Mouse (Mus musculus) hindbrain, embryonic 16.5 days (tissue): ENCODE data around the gene Dapp1. TPM values are rescaled to one million over a fixed set of nuclear protein-coding genes. Genes with fewer than 3 reads are reported as not detected.

Experiments
- ATAC-seq: fragments of 200-750 bp; cut with Nextera tagmentation; 2 replicates; pipeline ENCODE4 v1.8.0; 2017; ENCODE audit warnings: moderate TSS enrichment, moderate library complexity
- H3K27ac ChIP-seq: fragments of 300-500 bp; sonication (generic); 2 replicates; pipeline ENCODE4 v1.5.1; 2014; ENCODE audit warnings: low read depth, mild to moderate bottlenecking, control low read depth, low read length, moderate library complexity
- H3K27me3 ChIP-seq: fragments of 300-500 bp; sonication (generic); replicated peaks from 2 replicates; pipeline ENCODE4 v1.6.1; 2014; ENCODE audit warnings: low read length; ENCODE audit not compliant: control insufficient read depth, insufficient read depth
- H3K36me3 ChIP-seq: fragments of 300-500 bp; sonication (generic); 2 replicates; pipeline ENCODE4 v1.6.1; 2014; ENCODE audit warnings: mild to moderate bottlenecking, low read length, moderate library complexity, mixed read lengths; ENCODE audit not compliant: control insufficient read depth, insufficient read depth
- H3K4me1 ChIP-seq: fragments of 300-500 bp; sonication (generic); 2 replicates; pipeline ENCODE4 v1.6.1; 2014; ENCODE audit warnings: low read depth, low read length; ENCODE audit not compliant: control insufficient read depth, insufficient read depth
- H3K4me2 ChIP-seq: fragments of 300-500 bp; sonication (generic); 2 replicates; pipeline ENCODE4 v1.6.1; 2014; ENCODE audit warnings: mild to moderate bottlenecking, low read length, control low read depth, moderate library complexity
- H3K4me3 ChIP-seq: fragments of 300-500 bp; sonication (generic); 2 replicates; pipeline ENCODE4 v1.5.1; 2014; ENCODE audit warnings: mild to moderate bottlenecking, low read length, control low read depth, moderate library complexity
- H3K9ac ChIP-seq: fragments of 300-500 bp; sonication (generic); 2 replicates; pipeline ENCODE4 v1.6.1; 2014; ENCODE audit warnings: low read depth, mild to moderate bottlenecking, control low read depth, low read length, moderate library complexity
- H3K9me3 ChIP-seq: fragments of 300-500 bp; sonication (generic); 2 replicates; pipeline ENCODE4 v1.6.1; 2014; ENCODE audit warnings: mild to moderate bottlenecking, low read length, moderate library complexity; ENCODE audit not compliant: control insufficient read depth
- WGBS: fragments of 180-500 bp; shearing (Covaris S2); extraction: QIAGEN DNeasy Blood & Tissue Kit; methylation state at CpG from one replicate; pipeline ENCODE4 v1.1.7; 2014; 5-methylcytosine and 5-hydroxymethylcytosine counted together
- polyA plus RNA-seq: library from polyadenylated mRNA; unstranded; fragments of >200 nt; fragmentation: Nextera tagmentation; extraction: Ambion mirVana; gene quantifications from 2 replicates; pipeline ENCODE4 v1.2.1, GENCODE M21; 2015

Gene Dapp1
- polyA plus RNA-seq, result 3.0 and 3.1 TPM in 2 replicates

- peak within 1 kb of the TSS; percentile 58 for H3K9ac ChIP-seq
- WGBS, result 19% methylated on average over 10 of the region's 10 CpGs
Measured at GRCm38 (mm10) chr3:137981382-137981750, at the start of gene Dapp1. Gene Dapp1, minus strand, starts transcription at chr3:137981545.

GRCm38 (mm10) chr3:138030563-138030962 lies 49.2 kb upstream of the Dapp1 start:
- Histone ChIP-seq H3K4me2 (no peak overlapping the region), H3K27ac (no peak overlapping the region), H3K36me3 (no peaks in the 10 kb centered on the region), H3K27me3 (no peaks in the 10 kb centered on the region), H3K4me1 (0 out of 2 replicates have a peak, but pooled peaks cover 3% of the 10 kb centered on the region), H3K9me3 (no peaks in the 10 kb centered on the region), H3K9ac (no peak overlapping the region), H3K4me3 (no peak overlapping the region)
- no peak for ATAC-seq
- WGBS, result 92% methylated on average over 6 of the region's 6 CpGs

More at GRCm38 (mm10) chr3:137981382-137981750, at the start of gene Dapp1:
- H3K4me1 ChIP-seq, result peaks cover 5% of the 10 kb centered on the region
- H3K4me3 ChIP-seq, result peak within 1 kb of the TSS; percentile 32
- no peaks in the 10 kb centered on the region for H3K27me3 ChIP-seq
- ATAC-seq, result no peak
- H3K4me2 ChIP-seq, result peak within 1 kb of the TSS; percentile 49
- H3K9me3 ChIP-seq, result no peaks in the 10 kb centered on the region
- no peak within 1 kb of the TSS for H3K27ac ChIP-seq
- no peaks in the 10 kb centered on the region for H3K36me3 ChIP-seq

- Histone ChIP-seq H3K4me1 (0 out of 2 replicates have a peak, but pooled peaks cover 3% of the 10 kb centered on the region), H3K4me2 (no peak overlapping the region), H3K36me3 (no peaks in the 10 kb centered on the region), H3K9ac (no peak overlapping the region), H3K27me3 (no peaks in the 10 kb centered on the region), H3K27ac (no peak overlapping the region), H3K9me3 (no peaks in the 10 kb centered on the region), H3K4me3 (no peak overlapping the region)
- ATAC-seq, result peak; percentile 52; the same call in 1 of the 2 replicates
- 85% methylated on average over 5 of the region's 5 CpGs for WGBS
Measured at GRCm38 (mm10) chr3:138029351-138029750, 48.0 kb upstream of the Dapp1 start.

GRCm38 (mm10) chr3:138027575-138028362 lies 46.4 kb upstream of the Dapp1 start:
- no peak overlapping the region for H3K4me3 ChIP-seq
- no peak for ATAC-seq
- no peaks in the 10 kb centered on the region for H3K9me3 ChIP-seq
- H3K36me3 ChIP-seq, result no peaks in the 10 kb centered on the region
- WGBS, result 79% methylated on average over 5 of the region's 5 CpGs
- no peak overlapping the region for H3K4me2 ChIP-seq
- no peak overlapping the region for H3K27ac ChIP-seq
- no peaks in the 10 kb centered on the region for H3K27me3 ChIP-seq
- H3K9ac ChIP-seq, result no peak overlapping the region
- H3K4me1 ChIP-seq, result 0 out of 2 replicates have a peak, but pooled peaks cover 3% of the 10 kb centered on the region

- Histone ChIP-seq H3K27me3 (no peaks in the 10 kb centered on the region), H3K9ac (no peak overlapping the region), H3K9me3 (no peaks in the 10 kb centered on the region), H3K4me2 (no peak overlapping the region), H3K4me1 (0 out of 2 replicates have a peak, but pooled peaks cover 3% of the 10 kb centered on the region), H3K27ac (no peak overlapping the region), H3K36me3 (no peaks in the 10 kb centered on the region), H3K4me3 (no peak overlapping the region)
- 0 out of 2 replicates have a peak, but pooled peaks have one; percentile 56 for ATAC-seq
- 72% methylated on average over 10 of the region's 10 CpGs for WGBS
Measured at GRCm38 (mm10) chr3:138026286-138026685, 44.9 kb upstream of the Dapp1 start.

- no peaks in the 10 kb centered on the region for H3K36me3 ChIP-seq
- H3K4me2 ChIP-seq, result no peak overlapping the region
- H3K27me3 ChIP-seq, result no peaks in the 10 kb centered on the region
- H3K27ac ChIP-seq, result no peak overlapping the region
- ATAC-seq, result no peak
- H3K9ac ChIP-seq, result no peak overlapping the region
- 85% methylated on average over 4 of the region's 4 CpGs for WGBS
- H3K4me3 ChIP-seq, result no peak overlapping the region
- H3K4me1 ChIP-seq, result 0 out of 2 replicates have a peak, but pooled peaks cover 3% of the 10 kb centered on the region
- no peaks in the 10 kb centered on the region for H3K9me3 ChIP-seq
Measured at GRCm38 (mm10) chr3:138022651-138023050, 41.3 kb upstream of the Dapp1 start.

GRCm38 (mm10) chr3:138022003-138022402 lies 40.7 kb upstream of the Dapp1 start:
- no peak overlapping the region for H3K4me2 ChIP-seq
- no peaks in the 10 kb centered on the region for H3K27me3 ChIP-seq
- 86% methylated on average over 4 of the region's 4 CpGs for WGBS
- H3K9me3 ChIP-seq, result no peaks in the 10 kb centered on the region
- H3K27ac ChIP-seq, result no peak overlapping the region
- H3K9ac ChIP-seq, result no peak overlapping the region
- ATAC-seq, result no peak
- no peak overlapping the region for H3K4me3 ChIP-seq
- no peaks in the 10 kb centered on the region for H3K36me3 ChIP-seq
- H3K4me1 ChIP-seq, result 0 out of 2 replicates have a peak, but pooled peaks cover 3% of the 10 kb centered on the region

- H3K4me3 ChIP-seq, result peak overlapping the region; percentile 11
- H3K4me1 ChIP-seq, result no peaks in the 10 kb centered on the region
- no peaks in the 10 kb centered on the region for H3K36me3 ChIP-seq
- ATAC-seq, result peak; percentile 84
- no peak overlapping the region for H3K9ac ChIP-seq
- no peaks in the 10 kb centered on the region for H3K9me3 ChIP-seq
- H3K27me3 ChIP-seq, result no peaks in the 10 kb centered on the region
- 57% methylated on average over 12 of the region's 12 CpGs for WGBS
- peak overlapping the region; percentile 43 for H3K4me2 ChIP-seq
- H3K27ac ChIP-seq, result 0 out of 2 replicates have a peak overlapping the region, but pooled peaks have one; percentile 5
Measured at GRCm38 (mm10) chr3:138016810-138017209, 35.5 kb upstream of the Dapp1 start.

GRCm38 (mm10) chr3:138014725-138015124 lies 33.4 kb upstream of the Dapp1 start:
- H3K27me3 ChIP-seq, result no peaks in the 10 kb centered on the region
- H3K9me3 ChIP-seq, result no peaks in the 10 kb centered on the region
- WGBS, result 72% methylated on average over 2 of the region's 2 CpGs
- no peak for ATAC-seq
- H3K4me2 ChIP-seq, result no peak overlapping the region
- no peak overlapping the region for H3K9ac ChIP-seq
- H3K4me1 ChIP-seq, result no peaks in the 10 kb centered on the region
- no peak overlapping the region for H3K27ac ChIP-seq
- no peak overlapping the region for H3K4me3 ChIP-seq
- H3K36me3 ChIP-seq, result no peaks in the 10 kb centered on the region
